Mouse (Mus musculus) kidney, embryonic 14.5 days (tissue): ENCODE measurements at regions not wholly inside any gene's neighbourhood (a gene's known extent, or its start where the extent isn't known, plus 50 kb on each side); places are given as distances from the start of the nearest gene placed in this dataset.

ENCODE experiments used
- ATAC-seq: fragments of 200-750 bp; cut with Nextera tagmentation; 2 replicates; pipeline ENCODE4 v1.8.0; 2017; ENCODE audit warnings: moderate number of reproducible peaks, mild to moderate bottlenecking, moderate TSS enrichment, moderate library complexity; ENCODE audit not compliant: low FRiP score, low TSS enrichment
- H3K27ac ChIP-seq: fragments of 300-500 bp; sonication (generic); 2 replicates; pipeline ENCODE4 v1.5.1; 2014; ENCODE audit warnings: low read depth, mild to moderate bottlenecking, low read length, moderate library complexity, mixed read lengths
- H3K27me3 ChIP-seq: fragments of 300-500 bp; sonication (generic); 2 replicates; pipeline ENCODE4 v1.6.1; 2014; ENCODE audit warnings: mild to moderate bottlenecking, low read length; ENCODE audit not compliant: control insufficient read depth, insufficient read depth
- H3K36me3 ChIP-seq: fragments of 300-500 bp; sonication (generic); 2 replicates; pipeline ENCODE4 v1.6.1; 2014; ENCODE audit warnings: low read length, mixed read lengths; ENCODE audit not compliant: control insufficient read depth, insufficient read depth
- H3K4me1 ChIP-seq: fragments of 300-500 bp; sonication (generic); 2 replicates; pipeline ENCODE4 v1.6.1; 2014; ENCODE audit warnings: low read length, mixed read lengths; ENCODE audit not compliant: control insufficient read depth, insufficient read depth
- H3K4me2 ChIP-seq: fragments of 300-500 bp; sonication (generic); replicated peaks from 2 replicates; pipeline ENCODE4 v1.6.1; 2014; ENCODE audit warnings: low read depth, mild to moderate bottlenecking, low read length
- H3K4me3 ChIP-seq: fragments of 300-500 bp; sonication (generic); 2 replicates; pipeline ENCODE4 v1.5.1; 2014; ENCODE audit warnings: mild to moderate bottlenecking, low read length
- H3K9ac ChIP-seq: fragments of 300-500 bp; sonication (generic); 2 replicates; pipeline ENCODE4 v1.6.1; 2014; ENCODE audit warnings: low read depth, mild to moderate bottlenecking, low read length, moderate library complexity
- H3K9me3 ChIP-seq: fragments of 300-500 bp; sonication (generic); 2 replicates; pipeline ENCODE4 v1.6.1; 2016; ENCODE audit warnings: low read length; ENCODE audit not compliant: control insufficient read depth
- WGBS: fragments of 180-500 bp; shearing (Covaris S2); extraction: QIAGEN DNeasy Blood & Tissue Kit; methylation state at CpG from one replicate; pipeline ENCODE4 v1.1.7; 2014; 5-methylcytosine and 5-hydroxymethylcytosine counted together

GRCm38 (mm10) chr12:13083337-13084054, 141.8 kb upstream of the Mycn start:
- 51% methylated on average over 8 of the region's 8 CpGs for WGBS
- peaks cover 10% of the 10 kb centered on the region; the same call in 1 of the 2 replicates for H3K4me1 ChIP-seq

GRCm38 (mm10) chr12:13080791-13081190, 139.1 kb upstream of the Mycn start:
- WGBS, result 68% methylated on average over 5 of the region's 5 CpGs
- no peak overlapping the region for H3K4me2 ChIP-seq
- no peak overlapping the region for H3K9ac ChIP-seq
- H3K27me3 ChIP-seq, result no peaks in the 10 kb centered on the region; the same call in 1 of the 2 replicates
- ATAC-seq, result no peak
- H3K4me1 ChIP-seq, result 0 out of 2 replicates have a peak, but pooled peaks cover 5% of the 10 kb centered on the region
- H3K9me3 ChIP-seq, result no peaks in the 10 kb centered on the region
- no peak overlapping the region for H3K4me3 ChIP-seq
- no peak overlapping the region for H3K27ac ChIP-seq
- no peaks in the 10 kb centered on the region for H3K36me3 ChIP-seq

More at GRCm38 (mm10) chr12:13083337-13084054, 141.8 kb upstream of the Mycn start:
- Histone ChIP-seq H3K9me3 (no peaks in the 10 kb centered on the region), H3K27ac (no peak overlapping the region), H3K4me3 (no peak overlapping the region), H3K4me2 (no peak overlapping the region), H3K27me3 (no peaks in the 10 kb centered on the region; the same call in 1 of the 2 replicates), H3K36me3 (no peaks in the 10 kb centered on the region), H3K9ac (no peak overlapping the region)
- ATAC-seq, result peak; percentile 32; the same call in 1 of the 2 replicates

GRCm38 (mm10) chr12:13079832-13080231, 138.1 kb upstream of the Mycn start:
- no peaks in the 10 kb centered on the region; the same call in 1 of the 2 replicates for H3K27me3 ChIP-seq
- no peak overlapping the region for H3K27ac ChIP-seq
- H3K4me3 ChIP-seq, result no peak overlapping the region
- H3K9ac ChIP-seq, result no peak overlapping the region
- 87% methylated on average over 3 of the region's 3 CpGs for WGBS
- 0 out of 2 replicates have a peak, but pooled peaks cover 5% of the 10 kb centered on the region for H3K4me1 ChIP-seq
- ATAC-seq, result no peak
- H3K4me2 ChIP-seq, result no peak overlapping the region
- no peaks in the 10 kb centered on the region for H3K9me3 ChIP-seq
- H3K36me3 ChIP-seq, result no peaks in the 10 kb centered on the region

- Histone ChIP-seq H3K4me3 (no peak overlapping the region), H3K27me3 (no peaks in the 10 kb centered on the region; the same call in 1 of the 2 replicates), H3K4me1 (no peaks in the 10 kb centered on the region), H3K9ac (no peak overlapping the region), H3K9me3 (no peaks in the 10 kb centered on the region), H3K4me2 (no peak overlapping the region), H3K27ac (no peak overlapping the region), H3K36me3 (no peaks in the 10 kb centered on the region)
- no peak for ATAC-seq
- 47% methylated on average over 4 of the region's 4 CpGs for WGBS
Observed at GRCm38 (mm10) chr12:13077689-13078088, 136.0 kb upstream of the Mycn start.

GRCm38 (mm10) chr12:13076699-13077287, 135.1 kb upstream of the Mycn start:
- H3K36me3 ChIP-seq, result no peaks in the 10 kb centered on the region
- H3K27ac ChIP-seq, result no peak overlapping the region
- no peaks in the 10 kb centered on the region; the same call in 1 of the 2 replicates for H3K27me3 ChIP-seq
- H3K9me3 ChIP-seq, result no peaks in the 10 kb centered on the region
- ATAC-seq, result 0 out of 2 replicates have a peak, but pooled peaks have one; percentile 56
- H3K4me2 ChIP-seq, result no peak overlapping the region
- WGBS, result 49% methylated on average over 3 of the region's 3 CpGs
- no peaks in the 10 kb centered on the region for H3K4me1 ChIP-seq
- no peak overlapping the region for H3K9ac ChIP-seq
- H3K4me3 ChIP-seq, result no peak overlapping the region

GRCm38 (mm10) chr12:13073126-13073886, 131.6 kb upstream of the Mycn start:
- 0 out of 2 replicates have a peak, but pooled peaks have one; percentile 20 for ATAC-seq
- no peak overlapping the region for H3K27ac ChIP-seq
- 27% methylated on average over 4 of the region's 4 CpGs for WGBS
- no peaks in the 10 kb centered on the region for H3K27me3 ChIP-seq
- no peaks in the 10 kb centered on the region for H3K4me1 ChIP-seq
- H3K9me3 ChIP-seq, result no peaks in the 10 kb centered on the region
- H3K4me2 ChIP-seq, result no peak overlapping the region
- no peak overlapping the region for H3K4me3 ChIP-seq
- H3K36me3 ChIP-seq, result no peaks in the 10 kb centered on the region
- no peak overlapping the region for H3K9ac ChIP-seq

GRCm38 (mm10) chr12:13067295-13067694, 125.6 kb upstream of the Mycn start:
- no peak overlapping the region for H3K4me2 ChIP-seq
- no peak overlapping the region for H3K4me3 ChIP-seq
- H3K27ac ChIP-seq, result peak overlapping the region; percentile 38; the same call in 1 of the 2 replicates
- WGBS, result 41% methylated on average over 5 of the region's 5 CpGs
- no peaks in the 10 kb centered on the region for H3K36me3 ChIP-seq
- peaks cover 6% of the 10 kb centered on the region for H3K4me1 ChIP-seq
- ATAC-seq, result peak; percentile 75; the same call in 1 of the 2 replicates
- no peaks in the 10 kb centered on the region for H3K9me3 ChIP-seq
- H3K27me3 ChIP-seq, result no peaks in the 10 kb centered on the region
- no peak overlapping the region for H3K9ac ChIP-seq

- H3K27me3 ChIP-seq, result no peaks in the 10 kb centered on the region
- ATAC-seq, result peak; percentile 72
- H3K36me3 ChIP-seq, result no peaks in the 10 kb centered on the region
- H3K4me1 ChIP-seq, result peaks cover 6% of the 10 kb centered on the region
- peak overlapping the region; percentile 48; the same call in 1 of the 2 replicates for H3K27ac ChIP-seq
- H3K9ac ChIP-seq, result no peak overlapping the region
- H3K4me2 ChIP-seq, result no peak overlapping the region
- 27% methylated on average over 6 of the region's 6 CpGs for WGBS
- H3K4me3 ChIP-seq, result no peak overlapping the region
- H3K9me3 ChIP-seq, result no peaks in the 10 kb centered on the region
Observed at GRCm38 (mm10) chr12:13066604-13067181, 125.0 kb upstream of the Mycn start.
